Mouse (Mus musculus) cerebellum, adult 2 months (tissue): Measurements from ENCODE around the gene L3mbtl3. TPM values are rescaled to one million over a fixed set of nuclear protein-coding genes. Genes with fewer than 3 reads are reported as not detected.
A peak's percentile ranks its signal among the peaks of the same experiment; 100 is the strongest.

Experiments used
- DNase-seq, 2 experiments: peaks; one replicate each; pipeline ENCODE4 v3.0.0; 2021
- H3K27ac ChIP-seq: fragments of 200-500 bp; 2 replicates; pipeline ENCODE4 v1.5.1; 2012; ENCODE audit warnings: low read length, control low read depth, inconsistent platforms; ENCODE audit not compliant: insufficient read depth
- H3K27me3 ChIP-seq: fragments of 200-500 bp; 2 replicates; pipeline ENCODE4 v1.6.1; 2012; ENCODE audit warnings: inconsistent platforms, mild to moderate bottlenecking, low read length, moderate library complexity; ENCODE audit not compliant: control insufficient read depth, insufficient read depth
- H3K4me1 ChIP-seq: fragments of 200-500 bp; 2 replicates; pipeline ENCODE4 v1.6.1; 2011; ENCODE audit warnings: low read length; ENCODE audit not compliant: control insufficient read depth, insufficient read depth
- H3K4me3 ChIP-seq: fragments of 200-500 bp; replicated peaks from 2 replicates; pipeline ENCODE3; 2011; ENCODE audit warnings: mild to moderate bottlenecking, low read depth, low read length, control low read depth; ENCODE audit not compliant: insufficient read depth
- CTCF ChIP-seq: fragments of 200-500 bp; IDR thresholded peaks from 2 replicates; pipeline ENCODE4 v1.5.1; 2011; ENCODE audit warnings: low read depth, mild to moderate bottlenecking, control low read depth, low read length, moderate library complexity, borderline replicate concordance; ENCODE audit not compliant: insufficient read depth
- POLR2A ChIP-seq: fragments of 200-500 bp; IDR thresholded peaks from 2 replicates; pipeline ENCODE4 v1.6.1; 2011; ENCODE audit warnings: low read length, control low read depth, borderline replicate concordance; ENCODE audit not compliant: insufficient read depth
- WGBS: fragments of 180-500 bp; shearing (Covaris S2); methylation state at CpG from one replicate; pipeline ENCODE4 v1.1.7; 2018; 5-methylcytosine and 5-hydroxymethylcytosine counted together
- polyA plus RNA-seq: library from polyadenylated mRNA; depleted of rRNA; stranded (reverse); fragments of >200 nt; gene quantifications from 2 replicates; pipeline ENCODE4 v1.2.3, GENCODE M21; 2012; rRNA removed

L3mbtl3 gene
- polyA plus RNA-seq, result 7.3 and 8.3 TPM in 2 replicates

DNA sequence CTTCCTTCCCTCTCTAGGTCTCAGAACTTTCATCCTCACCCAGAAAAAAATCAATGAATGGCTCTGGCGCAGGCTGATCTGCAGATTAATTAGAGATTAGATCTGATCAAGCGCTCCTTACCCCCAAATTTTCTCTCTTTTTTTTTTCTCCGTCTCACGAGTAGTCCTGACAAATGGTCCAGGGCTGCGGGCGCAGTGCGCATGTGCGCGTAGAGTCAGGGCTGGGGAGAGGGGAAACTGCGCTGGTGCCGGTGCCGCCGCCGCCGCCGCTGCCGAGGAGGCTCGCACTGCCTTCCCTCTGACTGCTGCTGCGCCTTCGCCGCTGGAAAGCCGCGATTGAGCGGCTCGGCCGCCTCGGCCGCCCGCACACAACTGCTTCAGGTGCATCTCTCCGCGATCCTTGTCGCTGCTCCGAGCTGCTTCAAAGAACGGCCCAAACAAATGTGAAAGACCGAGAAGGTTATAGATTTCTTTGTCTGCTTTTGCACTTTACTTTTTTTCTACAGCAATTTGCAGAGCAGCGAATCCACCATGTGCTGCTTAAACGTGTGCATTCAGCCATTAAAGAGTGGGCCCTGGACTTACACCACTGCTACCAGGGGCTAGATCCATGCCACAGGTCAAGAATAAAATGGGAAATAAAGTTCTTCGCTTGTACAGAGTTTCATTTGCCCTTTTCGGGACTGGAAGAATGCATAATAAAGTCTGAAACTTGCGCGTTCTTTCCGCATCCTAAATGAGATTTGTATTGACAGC lies at the start of gene L3mbtl3:
Gene L3mbtl3, minus strand, starts transcription at position 182 of the 756 bp plus-strand sequence.
- WGBS, result 5% methylated on average over 42 of the region's 42 CpGs
- H3K4me1 ChIP-seq, result no peaks in the 10 kb centered on the region
- peak; percentile 78 to 79 for DNase-seq
- peak within 1 kb of the TSS; percentile 71 for H3K4me3 ChIP-seq
- no peak for TF ChIP-seq POLR2A
- TF ChIP-seq CTCF, result no peak
- no peak within 1 kb of the TSS for H3K27ac ChIP-seq
- no peaks in the 10 kb centered on the region for H3K27me3 ChIP-seq

DNA sequence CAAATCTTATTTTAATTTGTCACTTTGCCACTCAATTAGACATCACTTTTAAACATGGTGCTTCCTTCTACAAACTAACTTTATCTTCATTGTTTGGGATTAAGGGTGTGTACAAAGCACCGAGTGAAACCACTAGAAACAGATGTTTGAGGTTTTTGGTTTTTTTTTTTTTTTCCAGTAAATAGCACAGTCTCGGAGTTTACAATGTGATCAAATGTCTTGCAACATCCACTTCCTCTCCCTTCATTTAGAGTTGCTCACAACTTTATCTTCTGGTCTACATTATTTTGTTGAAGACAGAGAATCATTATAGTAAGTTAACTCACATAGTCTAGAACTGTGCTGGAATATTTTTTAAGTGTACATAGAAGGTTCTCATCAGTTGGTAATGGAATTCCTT lies 45.4 kb upstream of the L3mbtl3 start:
- Histone ChIP-seq H3K27me3 (no peaks in the 10 kb centered on the region), H3K4me3 (no peak overlapping the region), H3K4me1 (no peaks in the 10 kb centered on the region), H3K27ac (no peak overlapping the region)
- WGBS, result 75% methylated on average over 2 of the region's 2 CpGs
- DNase-seq, result no peak
- TF ChIP-seq CTCF (no peak), POLR2A (no peak)

- H3K4me1 ChIP-seq, result no peaks in the 10 kb centered on the region
- H3K4me3 ChIP-seq, result no peak overlapping the region
- H3K27ac ChIP-seq, result no peak overlapping the region
- TF ChIP-seq POLR2A (no peak), CTCF (no peak)
- no peaks in the 10 kb centered on the region for H3K27me3 ChIP-seq
- no peak for DNase-seq
Observed at GRCm38 (mm10) chr10:26388656-26389055, 12.9 kb upstream of the L3mbtl3 start.

- WGBS, result 90% methylated on average over 6 of the region's 6 CpGs
- Histone ChIP-seq H3K27ac (no peak overlapping the region), H3K4me1 (no peaks in the 10 kb centered on the region), H3K4me3 (no peak overlapping the region), H3K27me3 (no peaks in the 10 kb centered on the region)
- no peak for TF ChIP-seq POLR2A
- TF ChIP-seq CTCF, result no peak
- DNase-seq, result no peak
Observed at GRCm38 (mm10) chr10:26377332-26377602, 1.5 kb upstream of the L3mbtl3 start.

DNA sequence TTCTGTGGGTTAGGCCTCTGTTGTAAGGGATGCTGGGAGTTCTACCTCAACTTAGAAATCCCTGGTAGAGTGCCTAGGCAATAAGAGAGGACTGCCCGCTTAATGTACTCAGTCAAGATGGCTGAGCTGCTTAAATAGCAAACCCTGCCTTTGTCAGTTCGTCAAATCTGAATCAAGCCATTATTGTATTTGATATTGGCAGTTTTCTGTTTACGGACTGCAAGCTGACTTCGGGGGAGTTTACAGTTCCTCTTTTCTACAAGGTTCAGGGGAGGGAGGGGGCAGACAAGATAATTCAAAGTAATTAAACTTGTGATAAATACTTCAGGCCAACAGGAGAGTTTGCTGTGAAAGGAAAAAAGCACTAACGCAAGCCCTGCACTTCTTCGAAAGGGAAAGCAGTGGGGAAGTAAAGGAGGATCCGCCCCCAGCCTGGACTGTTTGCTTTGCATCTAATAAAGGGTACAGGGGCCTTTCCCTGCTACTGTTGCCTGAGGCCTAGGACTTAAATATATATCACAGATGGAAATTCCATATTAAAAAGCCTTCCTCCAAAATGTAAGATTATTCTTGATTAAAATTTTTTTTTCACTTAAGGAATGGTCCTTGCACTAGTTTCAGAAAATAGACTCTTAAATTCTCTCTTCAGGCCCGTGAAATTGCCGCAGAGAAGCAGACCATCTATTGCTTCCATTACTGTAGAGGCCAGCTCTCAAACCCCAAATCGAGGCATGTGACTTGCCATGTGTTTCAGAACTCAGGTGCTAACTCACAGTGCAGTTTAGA lies 968 bp upstream of the L3mbtl3 start:
- no peak overlapping the region for H3K27ac ChIP-seq

GRCm38 (mm10) chr10:26375351-26375751 lies 420 bp downstream of the L3mbtl3 start:
- 0% methylated on average over 30 of the region's 30 CpGs for whole genome bisulfite sequencing
- TF ChIP-seq POLR2A (no peak), CTCF (no peak)
- no peak for DNase-seq
- no peak overlapping the region for H3K27ac ChIP-seq
- H3K4me3 ChIP-seq, result peak overlapping the region; percentile 51
- H3K4me1 ChIP-seq, result no peaks in the 10 kb centered on the region
- H3K27me3 ChIP-seq, result no peaks in the 10 kb centered on the region

More for the DNA sequence above, 968 bp upstream of the L3mbtl3 start:
- DNase-seq, result no peak
- 80% methylated on average over 10 of the region's 10 CpGs for WGBS
- no peaks in the 10 kb centered on the region for H3K4me1 ChIP-seq
- TF ChIP-seq CTCF, result no peak
- no peak for TF ChIP-seq POLR2A
- no peak overlapping the region for H3K4me3 ChIP-seq
- no peaks in the 10 kb centered on the region for H3K27me3 ChIP-seq

- Histone ChIP-seq H3K27ac (no peak overlapping the region), H3K4me3 (peak overlapping the region; percentile 71), H3K27me3 (no peaks in the 10 kb centered on the region), H3K4me1 (no peaks in the 10 kb centered on the region)
- TF ChIP-seq CTCF (no peak), POLR2A (no peak)
- under 1% methylated on average over 94 of the region's 101 CpGs for WGBS
- peak; percentile 49 to 62 for DNase-seq
Observed at GRCm38 (mm10) chr10:26374436-26375311, 1.1 kb downstream of the L3mbtl3 start.

GRCm38 (mm10) chr10:26373951-26374435 lies 1.8 kb downstream of the L3mbtl3 start:
- H3K4me1 ChIP-seq, result no peaks in the 10 kb centered on the region
- DNase-seq, result peak; percentile 58 to 64
- under 1% methylated on average over 71 of the region's 71 CpGs for WGBS
- TF ChIP-seq CTCF, result no peak
- no peak for TF ChIP-seq POLR2A
- H3K27ac ChIP-seq, result no peak overlapping the region
- no peaks in the 10 kb centered on the region for H3K27me3 ChIP-seq
- H3K4me3 ChIP-seq, result peak overlapping the region; percentile 71
